In the genomic region with DNA sequence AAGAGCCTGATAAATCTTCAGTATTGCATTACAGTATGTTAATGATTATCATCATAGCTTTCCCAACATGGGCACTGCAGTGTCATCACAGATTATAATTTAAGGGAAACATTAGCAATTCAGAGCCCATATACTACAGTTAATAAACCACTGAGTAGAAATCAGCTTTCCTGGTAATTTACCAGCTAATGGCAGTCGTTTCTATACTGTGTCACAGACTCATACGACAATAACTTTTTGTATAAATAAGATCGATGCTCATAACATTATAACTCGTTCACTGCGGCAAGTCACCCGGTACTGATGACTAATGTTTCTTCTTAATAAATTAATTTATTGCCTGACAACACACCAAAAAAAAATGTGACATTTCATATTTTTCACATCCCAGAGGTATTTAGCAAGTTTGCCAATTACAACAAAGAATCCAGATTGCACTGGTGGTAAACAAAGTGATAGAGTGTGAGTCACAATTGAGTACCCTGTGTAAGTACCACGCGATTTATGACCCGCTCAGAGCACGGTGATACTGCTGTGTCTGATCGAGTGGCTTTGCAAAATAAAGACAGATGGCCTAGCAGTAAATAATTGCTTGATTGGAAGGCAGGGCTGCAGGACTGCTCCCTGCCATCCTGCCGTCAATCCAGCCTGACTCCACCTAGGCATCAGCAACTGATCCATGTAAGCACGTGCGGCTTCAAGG, we compare ENCODE assay signal across 15 mouse cellular contexts. TPM values are rescaled to one million over a fixed set of nuclear protein-coding genes. Genes with fewer than 3 reads are reported as not detected.
DNase-seq lines count a peak whose midpoint lies in the region; ATAC-seq lines count a peak whose summit lies in the region.
"Had no signal": no experiment of that assay in that cellular context is flagged by ENCODE, and none has a peak within 500 bp of the region (broad histone marks: within the 10 kb centered on the region; RNA-seq: fewer than 3 reads in every experiment).

No protein-coding gene starts in this region.

- H3K27me3 ChIP-seq in hindbrain, embryonic 15.5 days, result no peaks in the 10 kb centered on the region
- H3K27me3 ChIP-seq in midbrain, embryonic 15.5 days (replicated peaks), result no peaks in the 10 kb centered on the region
- H3K27me3 ChIP-seq: stomach, embryonic 15.5 days had no signal

- no peak overlapping the region for H3K27ac ChIP-seq in hindbrain, embryonic 15.5 days (replicated peaks)
- no peak overlapping the region for H3K27ac ChIP-seq in midbrain, embryonic 15.5 days
- H3K27ac ChIP-seq: stomach, embryonic 15.5 days had no signal

- WGBS in hindbrain, embryonic 15.5 days, result 58% methylated on average over 14 of the region's 14 CpGs
- 80% methylated on average over 14 of the region's 14 CpGs for WGBS in midbrain, embryonic 15.5 days

- no peaks in the 10 kb centered on the region for H3K4me1 ChIP-seq in hindbrain, embryonic 15.5 days (replicated peaks)
- no peaks in the 10 kb centered on the region for H3K4me1 ChIP-seq in midbrain, embryonic 15.5 days

- H3K9me3 ChIP-seq in hindbrain, embryonic 15.5 days, result no peaks in the 10 kb centered on the region
- no peaks in the 10 kb centered on the region for H3K9me3 ChIP-seq in midbrain, embryonic 15.5 days
- H3K9me3 ChIP-seq: stomach, embryonic 15.5 days had no signal

- no peak overlapping the region for H3K4me2 ChIP-seq in hindbrain, embryonic 15.5 days
- no peak overlapping the region for H3K4me2 ChIP-seq in midbrain, embryonic 15.5 days
- H3K4me2 ChIP-seq: stomach, embryonic 15.5 days had no signal

- ATAC-seq in hindbrain, embryonic 15.5 days (ENCODE audit: low FRiP score, low read depth), result peak; percentile 45
- ATAC-seq in midbrain, embryonic 15.5 days (replicated peaks), result no peak
- ATAC-seq: inflammation-experienced regulatory T-cells, adult 6 months had no signal

- peak; percentile 75 for DNase-seq in heart, adult 11 months
- DNase-seq in heart, adult 9 months (ENCODE audit: low spot score in 2 of 2), result no peak
- peak; percentile 37 for DNase-seq in 3134 (ENCODE audit: extremely low read depth, insufficient read length, low spot score)
- peak; percentile 23 for DNase-seq in adipocyte (ENCODE audit: low spot score)
- no peak for DNase-seq in kidney, postnatal 36 days
- DNase-seq: cerebellum, adult 8-10 months; gastrocnemius, postnatal 14 days; right cerebral cortex, postnatal 25 days; thymus, postnatal 25 days had no signal

- H3K4me3 ChIP-seq in hindbrain, embryonic 15.5 days, result no peak overlapping the region
- no peak overlapping the region for H3K4me3 ChIP-seq in midbrain, embryonic 15.5 days
- H3K4me3 ChIP-seq: stomach, embryonic 15.5 days had no signal

- H3K36me3 ChIP-seq in hindbrain, embryonic 15.5 days, result no peaks in the 10 kb centered on the region
- no peaks in the 10 kb centered on the region for H3K36me3 ChIP-seq in midbrain, embryonic 15.5 days (replicated peaks)
- H3K36me3 ChIP-seq: stomach, embryonic 15.5 days had no signal

- H3K9ac ChIP-seq in hindbrain, embryonic 15.5 days, result no peak overlapping the region
- H3K9ac ChIP-seq in midbrain, embryonic 15.5 days, result no peak overlapping the region
- H3K9ac ChIP-seq: stomach, embryonic 15.5 days had no signal

RNA-seq across cellular contexts. Expression of gene Dut, which starts 37.9 kb away (rescaled TPM):
- polyA plus RNA-seq in hindbrain, embryonic 15.5 days (2015; fragmentation: Nextera tagmentation; extraction: Ambion mirVana), result 75.6 and 76.1 TPM in 2 replicates
- 69.1 and 70.2 TPM in 2 replicates for polyA plus RNA-seq in midbrain, embryonic 15.5 days (2015; fragmentation: Nextera tagmentation; extraction: Ambion mirVana)

RNA-seq across cellular contexts. Expression of gene Slc12a1, which starts 56.7 kb away (rescaled TPM):
- polyA plus RNA-seq in hindbrain, embryonic 15.5 days (2015; fragmentation: Nextera tagmentation; extraction: Ambion mirVana), result 0.09 and 0.13 TPM in 2 replicates
- polyA plus RNA-seq in midbrain, embryonic 15.5 days (2015; fragmentation: Nextera tagmentation; extraction: Ambion mirVana), result not detected in 2 replicates
- polyA plus RNA-seq: heart, embryonic 14.5 days; inflammation-experienced regulatory T-cells, adult 6 months; limb, embryonic 11.5 days; stomach, embryonic 15.5 days had no signal

Comparison
In these comparisons a context has a peak if more than half of its experiments do, and no peak if none do; other contexts are left out.
1. DNase-seq: peak in heart, adult 11 months (single experiment), 3134 (single experiment) and adipocyte (single experiment); none in heart, adult 9 months (0 of 2) and kidney, postnatal 36 days (0 of 2).